Mouse (Mus musculus): Measurements from ENCODE around the gene Gnaq. TPM values are rescaled to one million over a fixed set of nuclear protein-coding genes. Genes with fewer than 3 reads are reported as not detected.

Gene Gnaq
- polyA plus RNA-seq, 1 experiment from 2014 or later, result 48.4 TPM

DNA sequence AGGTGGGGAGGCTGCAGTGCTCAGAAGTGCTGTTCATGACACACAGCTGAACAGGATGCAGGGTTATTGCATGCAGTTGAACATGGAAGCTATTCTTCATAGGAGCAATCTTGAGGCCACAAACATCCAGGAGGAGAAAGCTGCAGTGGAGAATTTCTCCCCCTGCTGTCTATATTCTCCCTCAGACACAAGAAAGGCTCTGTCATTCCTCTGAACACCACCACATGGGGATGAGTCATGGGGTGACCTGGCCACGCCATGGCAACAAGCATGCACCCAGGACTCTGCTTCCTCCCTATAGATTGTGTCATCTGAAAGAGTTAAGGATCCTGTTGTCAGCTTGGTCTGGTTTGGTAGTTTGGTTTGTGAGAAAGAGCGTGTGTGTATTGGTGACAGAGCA is 239.0 kb downstream of the Gnaq start:
- Histone ChIP-seq H3K4me1 (replicated peaks; ENCODE audit: control insufficient read depth, insufficient read depth, low read length) (peaks cover 25% of the 10 kb centered on the region), H3K36me3 (replicated peaks; ENCODE audit: control insufficient read depth, insufficient read depth) (no peaks in the 10 kb centered on the region)
- 91% methylated on average over 2 of the region's 2 CpGs for WGBS

DNA sequence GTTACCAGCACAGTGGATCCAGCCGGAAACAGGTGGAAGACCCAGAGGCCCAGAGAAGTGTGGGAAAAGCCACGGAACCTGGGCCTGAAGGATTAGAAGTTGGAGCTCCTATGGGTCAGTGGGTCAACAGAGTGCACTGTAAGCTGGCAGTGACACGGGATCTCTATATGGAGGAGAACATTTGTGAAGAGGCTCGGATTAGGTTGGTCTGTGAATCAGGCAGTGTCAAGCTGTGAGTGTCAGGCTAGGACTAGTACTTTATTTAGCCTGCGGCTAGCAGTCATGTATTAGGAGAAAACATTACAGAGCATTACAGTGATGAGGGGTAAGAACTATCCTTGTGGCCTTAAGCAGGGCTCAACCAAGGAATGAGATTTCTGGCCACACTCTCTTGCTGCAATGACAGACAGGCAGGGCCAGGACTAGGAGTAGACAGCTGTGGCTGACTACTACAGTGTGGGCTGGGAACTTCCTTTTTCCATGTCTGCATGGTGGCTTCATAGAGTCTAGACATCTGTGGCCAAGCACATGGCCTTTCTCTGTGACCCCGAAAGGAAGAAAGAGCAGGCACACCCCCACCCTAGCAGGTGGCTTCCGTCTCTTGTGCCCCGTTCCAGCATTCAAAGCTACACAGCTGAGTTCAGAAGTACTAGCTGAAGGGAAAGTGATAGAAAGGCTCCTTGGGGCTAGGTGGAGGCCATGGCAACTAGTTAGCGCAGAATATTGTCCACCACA is 240.3 kb downstream of the Gnaq start:
- 72% methylated on average over 9 of the region's 9 CpGs for WGBS
- H3K4me2 ChIP-seq (replicated peaks), result no peak overlapping the region
- H3K27ac ChIP-seq, result peak overlapping the region; percentile 51; the same call in 1 of the 2 replicates
- H3K27me3 ChIP-seq (ENCODE audit: control insufficient read depth, insufficient read depth, low read length), result no peaks in the 10 kb centered on the region
- no peak overlapping the region for H3K4me3 ChIP-seq (replicated peaks; ENCODE audit: low read length)
- no peaks in the 10 kb centered on the region for H3K9me3 ChIP-seq (ENCODE audit: control insufficient read depth, low read length)
- ATAC-seq (ENCODE audit: low FRiP score) (0 out of 2 replicates have a peak, but pooled peaks have one; percentile 14), DNase-seq (ENCODE audit: low spot score) (no peak)
- H3K9ac ChIP-seq, result no peak overlapping the region
- peaks cover 17% of the 10 kb centered on the region for H3K4me1 ChIP-seq (replicated peaks; ENCODE audit: control insufficient read depth, insufficient read depth, low read length)
- no peaks in the 10 kb centered on the region for H3K36me3 ChIP-seq (replicated peaks; ENCODE audit: control insufficient read depth, insufficient read depth)

More for the DNA sequence above, 239.0 kb downstream of the Gnaq start:
- Histone ChIP-seq H3K9ac (no peak overlapping the region), H3K27me3 (ENCODE audit: control insufficient read depth, insufficient read depth, low read length) (no peaks in the 10 kb centered on the region), H3K27ac (no peak overlapping the region), H3K9me3 (ENCODE audit: control insufficient read depth, low read length) (no peaks in the 10 kb centered on the region), H3K4me2 (replicated peaks) (no peak overlapping the region), H3K4me3 (replicated peaks; ENCODE audit: low read length) (no peak overlapping the region)
- DNase-seq (ENCODE audit: low spot score) (no peak), ATAC-seq (ENCODE audit: low FRiP score) (no peak)

DNA sequence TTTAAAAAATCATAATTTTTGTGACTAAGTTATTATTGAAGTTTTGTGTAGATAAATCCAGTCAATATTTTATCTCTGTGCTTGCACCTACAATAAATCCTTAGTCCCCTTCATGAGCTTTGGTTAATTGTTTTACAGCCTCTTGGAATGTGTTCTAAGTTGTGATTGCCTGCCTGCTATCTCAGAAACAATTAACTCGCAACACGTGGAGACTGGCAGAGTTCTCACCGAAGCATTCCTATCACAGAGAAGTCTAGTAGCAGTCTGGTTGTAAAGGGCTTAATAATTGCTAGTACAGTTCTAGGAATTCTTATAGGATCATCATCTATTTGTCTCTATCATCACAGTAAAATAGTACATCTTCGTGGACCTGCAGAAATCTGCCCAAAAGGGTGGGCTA is 243.2 kb downstream of the Gnaq start:
- no peak for ATAC-seq (ENCODE audit: low FRiP score)
- H3K36me3 ChIP-seq (replicated peaks; ENCODE audit: control insufficient read depth, insufficient read depth), result peaks cover 21% of the 10 kb centered on the region
- H3K4me3 ChIP-seq (replicated peaks; ENCODE audit: low read length), result no peak overlapping the region
- no peak overlapping the region for H3K4me2 ChIP-seq (replicated peaks)
- H3K9ac ChIP-seq, result no peak overlapping the region
- WGBS, result 76% methylated on average over 4 of the region's 4 CpGs
- H3K27me3 ChIP-seq (ENCODE audit: control insufficient read depth, insufficient read depth, low read length), result no peaks in the 10 kb centered on the region
- no peaks in the 10 kb centered on the region for H3K9me3 ChIP-seq (ENCODE audit: control insufficient read depth, low read length)
- peaks cover 17% of the 10 kb centered on the region for H3K4me1 ChIP-seq (replicated peaks; ENCODE audit: control insufficient read depth, insufficient read depth, low read length)
- DNase-seq (ENCODE audit: low spot score), result no peak
- no peak overlapping the region for H3K27ac ChIP-seq

DNA sequence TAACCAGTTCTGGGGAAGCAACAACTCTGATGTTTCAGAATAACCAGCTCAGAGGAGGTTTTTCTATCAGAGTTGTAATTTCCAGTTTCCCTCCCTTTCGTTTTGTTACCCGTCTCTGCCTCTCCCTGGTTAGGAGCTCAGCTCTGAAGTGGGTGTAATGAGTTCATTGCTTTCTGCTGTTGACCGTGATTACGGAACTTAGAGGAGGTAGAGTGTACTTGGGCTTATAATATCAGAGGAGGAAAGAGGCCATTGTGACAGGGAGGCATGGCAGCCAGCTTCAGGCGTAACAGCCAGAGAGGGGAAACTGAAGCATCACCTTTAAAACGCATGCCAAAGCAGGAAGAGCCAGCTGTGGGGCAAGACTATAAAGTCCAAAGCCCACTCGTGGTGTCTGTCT is 245.9 kb downstream of the Gnaq start:
- Histone ChIP-seq H3K9me3 (ENCODE audit: control insufficient read depth, low read length) (no peaks in the 10 kb centered on the region), H3K4me1 (replicated peaks; ENCODE audit: control insufficient read depth, insufficient read depth, low read length) (0 out of 2 replicates have a peak, but pooled peaks cover 6% of the 10 kb centered on the region), H3K27me3 (ENCODE audit: control insufficient read depth, insufficient read depth, low read length) (no peaks in the 10 kb centered on the region), H3K36me3 (replicated peaks; ENCODE audit: control insufficient read depth, insufficient read depth) (peaks cover 25% of the 10 kb centered on the region), H3K27ac (no peak overlapping the region), H3K4me2 (replicated peaks) (no peak overlapping the region), H3K4me3 (replicated peaks; ENCODE audit: low read length) (no peak overlapping the region), H3K9ac (no peak overlapping the region)
- ATAC-seq (ENCODE audit: low FRiP score) (no peak), DNase-seq (ENCODE audit: low spot score) (no peak)
- 94% methylated on average over 7 of the region's 7 CpGs for WGBS

DNA sequence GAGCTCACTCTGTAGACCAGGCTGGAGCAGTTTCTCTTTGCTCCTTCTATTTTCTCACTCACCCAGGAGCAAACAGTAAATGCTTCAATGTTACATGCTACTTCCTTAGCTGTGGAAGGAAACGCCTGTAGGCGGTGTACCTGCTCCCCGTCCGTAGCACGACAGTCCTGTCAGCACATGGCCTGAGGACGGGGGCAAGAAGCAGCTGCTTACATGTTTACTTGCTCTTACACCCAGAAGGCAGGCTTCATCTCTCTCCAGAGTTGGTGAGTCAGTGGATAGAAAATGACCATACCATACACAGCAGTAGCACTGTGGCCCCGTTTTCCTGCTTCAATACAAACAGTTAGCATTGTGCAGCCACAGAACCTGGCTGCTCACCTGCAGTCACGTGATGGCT is 247.1 kb downstream of the Gnaq start:
- Histone ChIP-seq H3K9me3 (ENCODE audit: control insufficient read depth, low read length) (no peaks in the 10 kb centered on the region), H3K4me3 (replicated peaks; ENCODE audit: low read length) (no peak overlapping the region), H3K4me2 (replicated peaks) (no peak overlapping the region), H3K27ac (no peak overlapping the region), H3K36me3 (replicated peaks; ENCODE audit: control insufficient read depth, insufficient read depth) (peaks cover 31% of the 10 kb centered on the region), H3K9ac (no peak overlapping the region), H3K27me3 (ENCODE audit: control insufficient read depth, insufficient read depth, low read length) (no peaks in the 10 kb centered on the region), H3K4me1 (replicated peaks; ENCODE audit: control insufficient read depth, insufficient read depth, low read length) (no peaks in the 10 kb centered on the region)
- no peak for DNase-seq (ENCODE audit: low spot score)
- WGBS, result 90% methylated on average over 8 of the region's 8 CpGs
- ATAC-seq (ENCODE audit: low FRiP score), result no peak

DNA sequence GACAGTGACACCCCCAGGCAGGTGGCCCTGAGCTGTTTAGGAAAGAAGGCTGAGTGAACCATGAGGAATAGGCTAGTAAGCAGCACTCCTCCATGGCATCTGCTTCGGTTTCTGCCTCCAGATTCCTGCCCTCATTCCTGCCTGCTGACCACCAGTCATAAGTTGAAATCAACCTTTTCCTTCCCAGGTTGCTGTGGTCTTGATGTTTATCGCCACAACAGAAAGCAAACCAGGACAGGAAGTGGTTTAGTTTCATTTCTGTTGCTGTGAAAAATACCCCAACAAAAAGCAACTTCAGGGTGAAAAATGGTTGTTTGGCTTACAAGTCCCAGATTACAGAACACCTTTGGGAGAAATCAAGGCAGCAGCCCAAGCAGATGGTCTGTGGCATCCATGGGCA is 249.8 kb downstream of the Gnaq start:
- H3K27me3 ChIP-seq (ENCODE audit: control insufficient read depth, insufficient read depth, low read length), result no peaks in the 10 kb centered on the region
- H3K9me3 ChIP-seq (ENCODE audit: control insufficient read depth, low read length), result no peaks in the 10 kb centered on the region
- WGBS, result 90% methylated on average over 2 of the region's 2 CpGs
- no peaks in the 10 kb centered on the region; the same call in 1 of the 2 replicates for H3K4me1 ChIP-seq (replicated peaks; ENCODE audit: control insufficient read depth, insufficient read depth, low read length)
- peaks cover 32% of the 10 kb centered on the region for H3K36me3 ChIP-seq (replicated peaks; ENCODE audit: control insufficient read depth, insufficient read depth)
- DNase-seq (ENCODE audit: low spot score), result no peak
- H3K4me3 ChIP-seq (replicated peaks; ENCODE audit: low read length), result no peak overlapping the region
- no peak overlapping the region for H3K27ac ChIP-seq
- no peak for ATAC-seq (ENCODE audit: low FRiP score)
- H3K9ac ChIP-seq, result no peak overlapping the region
- no peak overlapping the region for H3K4me2 ChIP-seq (replicated peaks)

DNA sequence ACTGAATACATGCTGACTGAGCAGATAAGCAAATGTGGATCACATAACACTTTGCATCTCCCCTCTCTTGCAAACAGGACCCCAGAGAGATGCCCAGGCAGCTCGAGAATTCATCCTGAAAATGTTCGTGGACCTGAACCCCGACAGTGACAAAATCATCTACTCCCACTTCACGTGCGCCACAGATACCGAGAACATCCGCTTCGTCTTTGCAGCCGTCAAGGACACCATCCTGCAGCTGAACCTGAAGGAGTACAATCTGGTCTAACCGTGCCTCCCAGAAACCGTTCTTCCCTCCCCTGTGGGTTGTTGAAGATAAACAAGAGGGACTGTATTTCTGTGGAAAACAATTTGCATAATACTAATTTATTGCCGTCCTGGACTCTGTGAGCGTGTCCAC is 250.5 kb downstream of the Gnaq start:
- Histone ChIP-seq H3K27ac (no peak overlapping the region), H3K9me3 (ENCODE audit: control insufficient read depth, low read length) (no peaks in the 10 kb centered on the region), H3K4me3 (replicated peaks; ENCODE audit: low read length) (no peak overlapping the region), H3K4me1 (replicated peaks; ENCODE audit: control insufficient read depth, insufficient read depth, low read length) (no peaks in the 10 kb centered on the region; the same call in 1 of the 2 replicates), H3K27me3 (ENCODE audit: control insufficient read depth, insufficient read depth, low read length) (no peaks in the 10 kb centered on the region), H3K9ac (no peak overlapping the region), H3K36me3 (replicated peaks; ENCODE audit: control insufficient read depth, insufficient read depth) (peaks cover 38% of the 10 kb centered on the region), H3K4me2 (replicated peaks) (no peak overlapping the region)
- ATAC-seq (ENCODE audit: low FRiP score) (no peak), DNase-seq (ENCODE audit: low spot score) (no peak)
- 62% methylated on average over 13 of the region's 13 CpGs for WGBS

DNA sequence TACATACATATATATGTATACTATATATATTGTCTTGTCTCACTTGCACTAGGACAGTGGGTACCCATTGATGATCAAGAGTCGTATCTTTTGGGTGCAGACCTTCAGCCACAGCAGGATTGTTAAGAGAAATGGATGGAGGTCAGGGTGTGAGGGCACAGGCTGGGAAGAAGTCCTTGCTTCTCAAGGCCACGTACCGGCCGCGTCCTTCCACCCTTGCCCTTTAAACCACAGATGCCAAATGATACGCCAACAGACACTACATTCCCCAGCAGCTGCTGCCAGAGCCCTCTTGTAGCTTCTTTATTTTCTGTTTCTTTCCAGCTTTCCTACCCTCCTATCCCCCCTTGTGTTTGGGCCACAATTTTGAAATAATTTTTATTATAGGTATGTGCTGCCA is 251.5 kb downstream of the Gnaq start:
- ATAC-seq (ENCODE audit: low FRiP score) (no peak), DNase-seq (ENCODE audit: low spot score) (no peak)
- no peaks in the 10 kb centered on the region for H3K9me3 ChIP-seq (ENCODE audit: control insufficient read depth, low read length)
- H3K4me1 ChIP-seq (replicated peaks; ENCODE audit: control insufficient read depth, insufficient read depth, low read length), result peaks cover 6% of the 10 kb centered on the region; the same call in 1 of the 2 replicates
- 92% methylated on average over 6 of the region's 6 CpGs for WGBS
- peaks cover 28% of the 10 kb centered on the region for H3K36me3 ChIP-seq (replicated peaks; ENCODE audit: control insufficient read depth, insufficient read depth)
- H3K27ac ChIP-seq, result no peak overlapping the region
- H3K9ac ChIP-seq, result no peak overlapping the region
- H3K4me2 ChIP-seq (replicated peaks), result no peak overlapping the region
- no peak overlapping the region for H3K4me3 ChIP-seq (replicated peaks; ENCODE audit: low read length)
- H3K27me3 ChIP-seq (ENCODE audit: control insufficient read depth, insufficient read depth, low read length), result no peaks in the 10 kb centered on the region

DNA sequence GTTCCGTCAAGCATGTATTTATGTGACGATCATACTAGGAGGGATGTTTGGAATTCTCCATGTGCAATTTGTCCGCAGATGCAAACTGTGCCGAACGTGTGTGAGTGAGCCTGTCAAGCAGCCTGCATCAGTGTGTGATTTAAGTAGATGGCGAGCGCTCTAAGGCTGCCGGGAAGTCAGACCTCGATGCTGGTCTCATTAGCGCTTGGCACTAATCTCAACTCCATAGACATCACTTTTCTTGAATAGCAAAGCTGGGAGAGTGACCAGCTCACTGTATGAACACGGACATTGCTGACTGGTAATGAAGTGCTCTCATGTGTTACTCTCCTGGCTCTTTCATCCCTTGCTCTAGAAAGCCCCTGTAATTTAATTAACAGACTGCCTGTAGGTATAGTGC is 252.3 kb downstream of the Gnaq start:
- Histone ChIP-seq H3K36me3 (replicated peaks; ENCODE audit: control insufficient read depth, insufficient read depth) (peaks cover 22% of the 10 kb centered on the region), H3K9ac (no peak overlapping the region), H3K4me2 (replicated peaks) (no peak overlapping the region), H3K9me3 (ENCODE audit: control insufficient read depth, low read length) (no peaks in the 10 kb centered on the region), H3K4me3 (replicated peaks; ENCODE audit: low read length) (no peak overlapping the region), H3K27me3 (ENCODE audit: control insufficient read depth, insufficient read depth, low read length) (no peaks in the 10 kb centered on the region), H3K27ac (no peak overlapping the region), H3K4me1 (replicated peaks; ENCODE audit: control insufficient read depth, insufficient read depth, low read length) (peaks cover 10% of the 10 kb centered on the region; the same call in 1 of the 2 replicates)
- DNase-seq (ENCODE audit: low spot score) (no peak), ATAC-seq (ENCODE audit: low FRiP score) (no peak)
- WGBS, result 61% methylated on average over 11 of the region's 11 CpGs
